Mouse (Mus musculus): ENCODE measurements at regions not wholly inside any gene's neighbourhood (a gene's known extent, or its start where the extent isn't known, plus 50 kb on each side); places are given as distances from the start of the nearest gene placed in this dataset.

- TF ChIP-seq ZC3H11A (IDR thresholded peaks at IDR 0.05; ENCODE audit: low read depth, low read length) (no peak), MAZ (IDR thresholded peaks at IDR 0.05; ENCODE audit: low read depth, low read length) (no peak), RCOR1 (conservative IDR thresholded peaks at IDR 0.05; ENCODE audit: low read depth, low read length) (no peak), MAFK (IDR thresholded peaks at IDR 0.05; ENCODE audit: insufficient replicate concordance, low read length) (no peak), JUND (conservative IDR thresholded peaks at IDR 0.05; ENCODE audit: low read depth, low read length) (no peak), TCF12 (IDR thresholded peaks at IDR 0.05; ENCODE audit: low read depth, low read length) (no peak)
- Histone ChIP-seq H3K27me3 (replicated peaks) (no peaks in the 10 kb centered on the region), H3K4me3 (replicated peaks in 1 of 3; ENCODE audit: low read depth in 2 of 3, low read length in 2 of 3, poor library complexity in 1 of 3) (no peak overlapping the region), H3K27ac (ENCODE audit: insufficient read depth, low read depth) (no peak overlapping the region), H3K9ac (ENCODE audit: insufficient read depth, low read depth) (no peak overlapping the region), H3K9me3 (replicated peaks; ENCODE audit: low read length) (peaks cover 39% of the 10 kb centered on the region), H3K4me1 (ENCODE audit: control insufficient read depth in 1 of 2, insufficient read depth in 2 of 2) (no peaks in the 10 kb centered on the region), H3K36me3 (replicated peaks in 1 of 2; ENCODE audit: control insufficient read depth in 1 of 2, insufficient read depth in 1 of 2, low read length in 1 of 2) (no peaks in the 10 kb centered on the region), H3K79me2 (replicated peaks; ENCODE audit: control insufficient read depth, extremely low read depth, insufficient read depth, poor library complexity, severe bottlenecking) (no peaks in the 10 kb centered on the region), H3K4me2 (ENCODE audit: insufficient read depth, low read depth, poor library complexity, severe bottlenecking) (no peak overlapping the region)
- in situ Hi-C loops (cut with MboI; ENCODE audit: low pct_ligation_motif_present, low pct_unique_long_range_greater_than_20kb, low sequenced_read_pairs): no loop called here
- dilution Hi-C loops (cut with MboI; ENCODE audit: extremely low pct_ligation_motif_present, extremely low pct_unique_long_range_greater_than_20kb, low sequenced_read_pairs): no loop called here
- no peak for DNase-seq (ENCODE audit: extremely low read depth)
Observed at GRCm38 (mm10) chr14:105588029-105588390, 308.6 kb downstream of the Spry2 start.

DNA sequence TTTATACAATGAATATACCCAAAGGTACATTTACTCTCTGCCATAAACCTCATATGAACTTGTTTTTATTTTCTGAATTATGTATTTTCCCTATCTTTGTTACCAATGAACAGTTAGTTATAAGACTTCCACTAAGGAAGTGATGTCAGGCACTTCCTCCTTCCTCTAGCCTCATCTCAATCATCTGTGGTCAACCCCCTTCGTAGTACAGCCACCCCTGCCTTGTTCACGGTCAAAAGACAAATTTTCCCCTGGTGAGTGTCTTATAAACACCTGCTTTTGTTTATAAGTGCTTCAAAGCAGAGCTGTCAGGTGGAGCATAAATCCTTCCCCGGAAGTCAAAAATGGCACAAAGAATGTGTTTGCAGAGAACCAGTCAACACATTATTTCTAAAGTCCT, 312.0 kb downstream of the Spry2 start:
- Histone ChIP-seq H3K36me3 (replicated peaks in 1 of 2; ENCODE audit: control insufficient read depth in 1 of 2, insufficient read depth in 1 of 2, low read length in 1 of 2) (no peaks in the 10 kb centered on the region), H3K27ac (ENCODE audit: insufficient read depth, low read depth) (no peak overlapping the region), H3K9ac (ENCODE audit: insufficient read depth, low read depth) (no peak overlapping the region), H3K9me3 (replicated peaks; ENCODE audit: low read length) (peaks cover 24% of the 10 kb centered on the region), H3K4me3 (replicated peaks in 1 of 3; ENCODE audit: low read depth in 2 of 3, low read length in 2 of 3, poor library complexity in 1 of 3) (no peak overlapping the region), H3K4me2 (ENCODE audit: insufficient read depth, low read depth, poor library complexity, severe bottlenecking) (no peak overlapping the region), H3K79me2 (replicated peaks; ENCODE audit: control insufficient read depth, extremely low read depth, insufficient read depth, poor library complexity, severe bottlenecking) (no peaks in the 10 kb centered on the region), H3K4me1 (ENCODE audit: control insufficient read depth in 1 of 2, insufficient read depth in 2 of 2) (no peaks in the 10 kb centered on the region), H3K27me3 (replicated peaks) (no peaks in the 10 kb centered on the region)
- in situ Hi-C loops (cut with MboI; ENCODE audit: low pct_ligation_motif_present, low pct_unique_long_range_greater_than_20kb, low sequenced_read_pairs) (no loop called here), dilution Hi-C loops (cut with MboI; ENCODE audit: extremely low pct_ligation_motif_present, extremely low pct_unique_long_range_greater_than_20kb, low sequenced_read_pairs) (no loop called here)
- DNase-seq (ENCODE audit: extremely low read depth): peak; percentile 4
- TF ChIP-seq SMC3 (IDR thresholded peaks at IDR 0.05; ENCODE audit: low read depth, low read length) (no peak), MAFK (IDR thresholded peaks at IDR 0.05; ENCODE audit: insufficient replicate concordance, low read length) (no peak), ZC3H11A (IDR thresholded peaks at IDR 0.05; ENCODE audit: low read depth, low read length) (no peak), USF2 (conservative IDR thresholded peaks at IDR 0.05; ENCODE audit: low read depth, low read length) (no peak)

DNA sequence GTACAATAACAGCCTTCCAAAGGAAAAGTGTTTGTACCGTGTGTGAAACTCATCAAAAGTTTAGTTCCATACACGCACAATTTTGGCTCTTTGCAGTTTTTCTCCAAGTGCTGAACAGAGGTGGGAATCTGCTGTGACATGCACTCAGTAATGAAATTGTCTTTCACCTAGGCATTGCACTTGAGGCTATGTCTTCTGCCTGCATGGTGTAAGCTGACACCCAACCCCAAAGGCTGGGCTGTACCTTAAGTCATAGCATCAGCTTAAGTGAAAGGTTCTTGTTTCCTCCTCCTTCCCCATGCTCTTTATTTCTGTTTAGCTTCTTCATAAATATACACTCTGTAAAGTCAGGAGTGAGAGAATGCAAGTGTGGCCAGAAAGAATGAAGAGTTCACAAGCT, 313.1 kb downstream of the Spry2 start:
- H3K4me1 ChIP-seq (ENCODE audit: control insufficient read depth in 1 of 2, insufficient read depth in 2 of 2): no peaks in the 10 kb centered on the region
- DNase-seq (ENCODE audit: extremely low read depth): no peak
- dilution Hi-C loops (cut with MboI; ENCODE audit: extremely low pct_ligation_motif_present, extremely low pct_unique_long_range_greater_than_20kb, low sequenced_read_pairs) (no loop called here), in situ Hi-C loops (cut with MboI; ENCODE audit: low pct_ligation_motif_present, low pct_unique_long_range_greater_than_20kb, low sequenced_read_pairs) (no loop called here)
- no peak overlapping the region for H3K9ac ChIP-seq (ENCODE audit: insufficient read depth, low read depth)
- no peaks in the 10 kb centered on the region for H3K36me3 ChIP-seq (replicated peaks in 1 of 2; ENCODE audit: control insufficient read depth in 1 of 2, insufficient read depth in 1 of 2, low read length in 1 of 2)
- H3K27me3 ChIP-seq (replicated peaks): no peaks in the 10 kb centered on the region
- no peak overlapping the region for H3K4me2 ChIP-seq (ENCODE audit: insufficient read depth, low read depth, poor library complexity, severe bottlenecking)
- H3K27ac ChIP-seq (ENCODE audit: insufficient read depth, low read depth): no peak overlapping the region
- H3K4me3 ChIP-seq (replicated peaks in 1 of 3; ENCODE audit: low read depth in 2 of 3, low read length in 2 of 3, poor library complexity in 1 of 3): no peak overlapping the region
- no peaks in the 10 kb centered on the region for H3K79me2 ChIP-seq (replicated peaks; ENCODE audit: control insufficient read depth, extremely low read depth, insufficient read depth, poor library complexity, severe bottlenecking)
- peaks cover 15% of the 10 kb centered on the region for H3K9me3 ChIP-seq (replicated peaks; ENCODE audit: low read length)
- no peak for TF ChIP-seq ETS1 (conservative IDR thresholded peaks at IDR 0.05; ENCODE audit: low read depth, low read length)
- no peak for TF ChIP-seq HCFC1 (IDR thresholded peaks at IDR 0.05; ENCODE audit: low read depth, low read length)
- no peak for TF ChIP-seq MAZ (IDR thresholded peaks at IDR 0.05; ENCODE audit: low read depth, low read length)

Data from CH12.LX (cell line).